Comparison of ENCODE assay signal across 10 mouse cellular contexts in the genomic region with DNA sequence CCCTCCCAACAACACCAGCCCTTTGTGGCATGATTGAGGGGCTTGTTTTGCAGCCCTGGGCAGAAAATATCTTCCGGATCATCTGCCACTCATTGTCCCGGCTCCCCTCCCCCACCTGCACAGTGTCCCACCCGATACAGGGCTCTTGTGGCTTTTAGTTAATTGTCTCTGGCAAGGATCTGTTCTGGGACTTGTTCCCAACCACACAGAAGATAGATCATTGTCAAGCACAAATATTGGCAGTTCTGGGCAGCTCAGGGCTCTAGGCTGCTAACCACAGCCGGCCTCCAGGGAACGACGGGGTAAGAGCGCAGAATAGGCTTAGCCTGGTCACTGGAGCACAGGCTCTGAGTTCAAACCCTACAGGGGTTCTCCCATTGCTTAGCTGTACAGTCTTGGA. TPM values are rescaled to one million over a fixed set of nuclear protein-coding genes. Genes with fewer than 3 reads are reported as not detected.
DNase-seq lines count a peak whose midpoint lies in the region; ATAC-seq and TF ChIP-seq lines count a peak whose summit lies in the region.
"Had no signal": no experiment of that assay in that cellular context is flagged by ENCODE, and none has a peak within 500 bp of the region (broad histone marks: within the 10 kb centered on the region; RNA-seq: fewer than 3 reads in every experiment).

No protein-coding gene starts in this region.

- TF ChIP-seq CTCF in liver, postnatal 0 days (IDR thresholded peaks at IDR 0.05; ENCODE audit: low read depth): no peak

- H3K4me1 ChIP-seq in hindbrain, embryonic 11.5 days (replicated peaks; ENCODE audit: control insufficient read depth, insufficient read depth, low read length): no peaks in the 10 kb centered on the region; the same call in 1 of the 2 replicates
- H3K4me1 ChIP-seq in liver, postnatal 0 days (ENCODE audit: insufficient read depth): peaks cover 3% of the 10 kb centered on the region

- 38% methylated on average over 7 of the region's 7 CpGs for WGBS in hindbrain, embryonic 11.5 days
- WGBS in liver, postnatal 0 days (ENCODE audit: insufficient replicate concordance): 26% methylated on average over 7 of the region's 7 CpGs

- no peak overlapping the region for H3K9ac ChIP-seq in hindbrain, embryonic 11.5 days (ENCODE audit: low read depth, low read length)
- H3K9ac ChIP-seq in liver, postnatal 0 days (replicated peaks): no peak overlapping the region
- H3K9ac ChIP-seq: stomach, embryonic 15.5 days had no signal

- H3K9me3 ChIP-seq in hindbrain, embryonic 11.5 days (ENCODE audit: control insufficient read depth, low read length): no peaks in the 10 kb centered on the region
- no peaks in the 10 kb centered on the region for H3K9me3 ChIP-seq in liver, postnatal 0 days (ENCODE audit: low read length)
- H3K9me3 ChIP-seq: stomach, embryonic 15.5 days had no signal

- H3K36me3 ChIP-seq in hindbrain, embryonic 11.5 days (ENCODE audit: control insufficient read depth, insufficient read depth, low read length): no peaks in the 10 kb centered on the region
- no peaks in the 10 kb centered on the region for H3K36me3 ChIP-seq in liver, postnatal 0 days (replicated peaks; ENCODE audit: insufficient read depth, low read length)
- H3K36me3 ChIP-seq: stomach, embryonic 15.5 days had no signal

- no peak for TF ChIP-seq EP300 in liver, postnatal 0 days (IDR thresholded peaks at IDR 0.05; ENCODE audit: low read depth)

- H3K4me3 ChIP-seq in hindbrain, embryonic 11.5 days (ENCODE audit: low read depth, low read length): no peak overlapping the region
- H3K4me3 ChIP-seq in liver, postnatal 0 days (ENCODE audit: low read depth, low read length): no peak overlapping the region
- H3K4me3 ChIP-seq: stomach, embryonic 15.5 days had no signal

- ATAC-seq in common myeloid progenitor, adult 5-6 weeks (replicated peaks; ENCODE audit: low read depth, poor library complexity, severe bottlenecking): 0 out of 2 replicates have a peak, but pooled peaks have one; percentile 19
- peak; percentile 51; the same call in 1 of the 2 replicates for ATAC-seq in hindbrain, embryonic 11.5 days (ENCODE audit: low FRiP score)
- no peak for ATAC-seq in liver, postnatal 0 days

- no peak overlapping the region for H3K4me2 ChIP-seq in hindbrain, embryonic 11.5 days (replicated peaks; ENCODE audit: low read depth, low read length)
- no peak overlapping the region for H3K4me2 ChIP-seq in liver, postnatal 0 days (ENCODE audit: low read depth, low read length)
- H3K4me2 ChIP-seq: stomach, embryonic 15.5 days had no signal

- H3K27me3 ChIP-seq in hindbrain, embryonic 11.5 days (ENCODE audit: control insufficient read depth, insufficient read depth, low read length): no peaks in the 10 kb centered on the region
- no peaks in the 10 kb centered on the region for H3K27me3 ChIP-seq in liver, postnatal 0 days (ENCODE audit: insufficient read depth, low read length)
- H3K27me3 ChIP-seq: stomach, embryonic 15.5 days had no signal

- H3K27ac ChIP-seq in hindbrain, embryonic 11.5 days (ENCODE audit: low read depth, low read length): no peak overlapping the region
- no peak overlapping the region for H3K27ac ChIP-seq in liver, postnatal 0 days (ENCODE audit: low read depth)
- H3K27ac ChIP-seq: stomach, embryonic 15.5 days had no signal

- DNase-seq in layer of hippocampus, adult 9-11 months: peak; percentile 35
- no peak for DNase-seq in layer of hippocampus, adult 9-10 months (ENCODE audit: low spot score)
- DNase-seq in hindbrain, embryonic 11.5 days (ENCODE audit: low spot score): peak; percentile 55
- DNase-seq in mesoderm, embryonic 11.5 days (ENCODE audit: low read depth, low spot score): peak; percentile 52
- no peak for DNase-seq in liver, postnatal 0 days
- no peak for DNase-seq in urinary bladder, postnatal 25 days (ENCODE audit: low spot score)
- no peak for DNase-seq in gastrocnemius, postnatal 25 days
- DNase-seq: heart, postnatal 4 days had no signal

RNA-seq across cellular contexts. Expression of gene Tox2, which starts 33.1 kb away (rescaled TPM):
- not detected in 2 replicates for total RNA-seq in common myeloid progenitor, adult 5-6 weeks (2017)
- 15.6 and 17.5 TPM in 2 replicates for polyA plus RNA-seq in hindbrain, embryonic 11.5 days (2014; fragmentation: Nextera tagmentation; extraction: Ambion mirVana)
- polyA plus RNA-seq in liver, postnatal 0 days (2015; fragmentation: Nextera tagmentation; extraction: Ambion mirVana): 0.38 and 0.50 TPM in 2 replicates
- under 1 TPM; 0.10 to 0.32 TPM for total RNA-seq in gastrocnemius, postnatal 25 days (2021)

Comparison
In these comparisons a context has a peak if more than half of its experiments do, and no peak if none do; other contexts are left out.
1. DNase-seq: peak in layer of hippocampus, adult 9-11 months (single experiment), hindbrain, embryonic 11.5 days (single experiment) and mesoderm, embryonic 11.5 days (single experiment); none in layer of hippocampus, adult 9-10 months (single experiment), liver, postnatal 0 days (single experiment), urinary bladder, postnatal 25 days (single experiment) and gastrocnemius, postnatal 25 days (single experiment).